Mouse (Mus musculus): ENCODE data around the gene Tm4sf5. TPM values are rescaled to one million over a fixed set of nuclear protein-coding genes. Genes with fewer than 3 reads are reported as not detected.
A peak's percentile ranks its signal among the peaks of the same experiment; 100 is the strongest.

Gene Tm4sf5
- polyA plus RNA-seq, 1 experiment: 587 TPM

DNA sequence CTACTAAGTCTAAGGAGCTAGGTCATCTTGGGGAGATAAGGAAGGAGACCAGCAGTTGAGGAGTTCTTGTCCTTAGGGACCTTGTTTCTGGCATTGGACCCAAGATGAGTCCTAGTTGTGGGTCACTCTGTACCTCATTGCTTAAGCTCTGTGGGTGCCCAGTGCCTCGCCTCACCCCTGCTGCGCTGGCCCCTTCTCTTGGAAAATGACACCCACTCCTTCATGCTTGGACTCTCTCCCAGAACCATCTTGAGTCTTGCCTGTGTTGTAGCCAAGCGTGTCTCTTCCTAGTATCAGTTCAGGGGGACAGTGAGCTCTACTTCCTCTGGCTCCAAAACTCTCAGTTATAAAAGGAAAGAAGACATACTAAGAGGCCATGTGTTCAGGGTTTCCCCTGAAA is 15.9 kb upstream of the Tm4sf5 start:
- 83% methylated on average over 3 of the region's 3 CpGs for WGBS
- Histone ChIP-seq H3K4me3 (ENCODE audit: low read depth, low read length) (no peak overlapping the region), H3K27me3 (ENCODE audit: control insufficient read depth, insufficient read depth, low read length) (no peaks in the 10 kb centered on the region), H3K4me1 (ENCODE audit: control insufficient read depth, insufficient read depth, insufficient read length, low read length) (peaks cover 5% of the 10 kb centered on the region; the same call in 1 of the 2 replicates), H3K27ac (ENCODE audit: insufficient read depth, low read depth, low read length) (peak overlapping the region; percentile 74), H3K36me3 (ENCODE audit: control insufficient read depth, insufficient read depth, low read length) (no peaks in the 10 kb centered on the region)
- TF ChIP-seq CTCF (IDR thresholded peaks at IDR 0.05; ENCODE audit: extremely low read depth, insufficient read length, insufficient replicate concordance, low read depth, low read length) (no peak), POLR2A (IDR thresholded peaks at IDR 0.05; ENCODE audit: low read depth, low read length) (no peak)

DNA sequence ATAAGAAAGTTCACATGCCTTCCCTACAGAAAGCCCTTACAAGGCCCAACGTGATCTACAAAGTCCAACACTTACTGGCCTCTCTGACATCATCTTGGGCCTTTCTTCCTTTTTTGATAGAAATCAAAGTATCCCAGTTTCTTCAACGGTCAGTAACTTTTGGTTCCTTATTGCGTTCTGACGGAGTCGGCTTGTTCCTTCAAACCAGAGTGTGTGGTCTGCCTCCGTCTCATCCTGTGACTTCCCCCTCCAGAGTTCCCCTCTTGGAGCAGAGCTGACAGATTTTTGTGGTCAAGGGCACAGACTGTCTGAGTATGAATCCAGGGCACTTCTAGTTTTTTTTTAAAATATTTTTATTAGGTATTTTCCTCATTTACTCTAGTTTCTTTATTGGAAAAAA is 15.4 kb upstream of the Tm4sf5 start:
- H3K27ac ChIP-seq (ENCODE audit: insufficient read depth, low read depth, low read length): peak overlapping the region; percentile 74
- TF ChIP-seq POLR2A (IDR thresholded peaks at IDR 0.05; ENCODE audit: low read depth, low read length): no peak
- no peak for TF ChIP-seq CTCF (IDR thresholded peaks at IDR 0.05; ENCODE audit: extremely low read depth, insufficient read length, insufficient replicate concordance, low read depth, low read length)

DNA sequence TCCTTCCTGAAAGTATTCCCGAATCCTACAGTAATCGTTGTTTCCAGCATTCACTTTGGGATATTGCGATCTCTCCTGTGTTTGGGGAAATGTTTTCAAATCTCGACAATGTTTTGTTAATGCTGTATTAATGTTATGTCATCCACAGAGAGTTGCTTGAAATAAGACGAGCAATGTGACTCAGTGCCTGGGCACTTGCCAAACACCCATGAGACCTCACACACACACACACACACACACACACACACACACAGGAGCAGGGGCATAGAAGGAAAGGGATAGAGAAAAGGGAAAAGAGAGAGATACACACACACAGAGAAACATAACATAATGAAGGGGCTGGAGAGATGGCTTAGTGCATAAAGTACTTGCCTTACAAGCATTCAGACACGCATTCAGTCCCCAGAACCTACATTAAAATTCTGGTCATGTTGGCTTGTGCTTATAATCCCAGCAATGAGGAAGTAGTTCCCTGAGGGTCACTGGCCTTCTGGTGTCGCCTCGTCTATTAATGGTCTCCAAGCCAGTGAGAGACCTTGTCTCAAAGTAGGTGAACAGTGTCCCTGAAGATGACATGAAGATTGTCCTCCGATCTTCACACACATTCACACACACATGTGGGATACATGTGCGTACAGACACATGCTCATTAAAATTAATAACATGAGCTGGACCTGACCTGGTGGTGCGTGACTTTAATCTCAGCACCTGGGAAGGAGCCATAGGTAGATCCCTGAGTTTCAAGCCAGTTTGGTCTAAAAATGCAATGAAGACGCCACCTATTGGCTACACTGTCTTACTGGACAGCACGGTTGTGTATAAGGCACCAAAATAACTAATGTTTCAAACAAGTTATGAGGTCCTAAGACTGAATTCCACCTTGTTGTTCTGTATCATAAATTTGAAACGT is 5.2 kb upstream of the Tm4sf5 start:
- no peak overlapping the region for H3K4me3 ChIP-seq (ENCODE audit: low read depth, low read length)
- TF ChIP-seq CTCF (IDR thresholded peaks at IDR 0.05; ENCODE audit: extremely low read depth, insufficient read length, insufficient replicate concordance, low read depth, low read length) (no peak), POLR2A (IDR thresholded peaks at IDR 0.05; ENCODE audit: low read depth, low read length) (no peak)
- no peaks in the 10 kb centered on the region for H3K36me3 ChIP-seq (ENCODE audit: control insufficient read depth, insufficient read depth, low read length)
- 39% methylated on average over 14 of the region's 14 CpGs for whole genome bisulfite sequencing
- H3K27ac ChIP-seq (ENCODE audit: insufficient read depth, low read depth, low read length): peak overlapping the region; percentile 83
- H3K4me1 ChIP-seq (ENCODE audit: control insufficient read depth, insufficient read depth, insufficient read length, low read length): peaks cover 23% of the 10 kb centered on the region
- no peaks in the 10 kb centered on the region for H3K27me3 ChIP-seq (ENCODE audit: control insufficient read depth, insufficient read depth, low read length)

More for the DNA sequence above, 15.4 kb upstream of the Tm4sf5 start:
- no peaks in the 10 kb centered on the region for H3K36me3 ChIP-seq (ENCODE audit: control insufficient read depth, insufficient read depth, low read length)
- H3K4me3 ChIP-seq (ENCODE audit: low read depth, low read length): no peak overlapping the region
- no peaks in the 10 kb centered on the region for H3K27me3 ChIP-seq (ENCODE audit: control insufficient read depth, insufficient read depth, low read length)
- WGBS: 72% methylated on average over 6 of the region's 6 CpGs
- H3K4me1 ChIP-seq (ENCODE audit: control insufficient read depth, insufficient read depth, insufficient read length, low read length): peaks cover 7% of the 10 kb centered on the region; the same call in 1 of the 2 replicates

DNA sequence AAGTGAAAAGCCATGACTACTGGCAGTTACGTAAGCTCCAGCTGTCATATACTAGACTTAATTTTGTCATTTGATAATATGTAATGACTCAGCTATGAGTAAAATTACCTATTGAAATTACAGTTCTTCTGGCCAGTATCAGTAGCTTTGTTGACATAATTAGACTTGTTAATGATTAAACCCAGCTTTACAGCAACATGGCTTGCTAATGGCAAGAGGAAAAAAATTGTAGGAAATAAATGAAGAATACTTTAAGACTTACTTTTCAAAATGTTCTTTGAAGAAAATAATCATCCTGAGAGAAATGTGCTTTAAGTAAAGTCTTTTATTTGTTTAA is 4.6 kb upstream of the Tm4sf5 start:
- Histone ChIP-seq H3K36me3 (ENCODE audit: control insufficient read depth, insufficient read depth, low read length) (no peaks in the 10 kb centered on the region), H3K27me3 (ENCODE audit: control insufficient read depth, insufficient read depth, low read length) (no peaks in the 10 kb centered on the region), H3K4me1 (ENCODE audit: control insufficient read depth, insufficient read depth, insufficient read length, low read length) (peaks cover 24% of the 10 kb centered on the region), H3K4me3 (ENCODE audit: low read depth, low read length) (no peak overlapping the region), H3K27ac (ENCODE audit: insufficient read depth, low read depth, low read length) (no peak overlapping the region)
- TF ChIP-seq CTCF (IDR thresholded peaks at IDR 0.05; ENCODE audit: extremely low read depth, insufficient read length, insufficient replicate concordance, low read depth, low read length) (no peak), POLR2A (IDR thresholded peaks at IDR 0.05; ENCODE audit: low read depth, low read length) (no peak)
- 38% methylated on average over 1 of the region's 1 CpGs for WGBS

DNA sequence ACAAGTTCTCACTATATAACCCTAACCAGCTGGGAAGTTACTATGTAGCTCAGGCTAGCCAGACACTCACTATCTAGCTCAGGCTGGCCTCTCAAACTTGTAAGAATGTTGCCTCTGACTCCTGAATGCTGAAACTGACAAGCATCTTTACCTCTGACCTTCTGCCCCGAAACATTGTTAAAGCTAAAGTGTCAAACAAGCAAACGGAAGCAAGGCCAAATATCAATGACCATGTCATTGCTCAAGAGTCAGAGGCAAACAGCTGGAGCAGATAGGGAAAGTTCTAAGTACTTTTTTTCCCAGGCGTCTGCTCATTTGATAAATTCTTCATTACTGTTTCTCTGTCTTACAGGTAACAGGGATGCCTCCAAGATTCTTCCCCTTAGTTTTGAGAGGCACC is 3.0 kb upstream of the Tm4sf5 start:
- WGBS: 26% methylated on average over 3 of the region's 3 CpGs
- peaks cover 22% of the 10 kb centered on the region for H3K4me1 ChIP-seq (ENCODE audit: control insufficient read depth, insufficient read depth, insufficient read length, low read length)
- H3K27me3 ChIP-seq (ENCODE audit: control insufficient read depth, insufficient read depth, low read length): no peaks in the 10 kb centered on the region
- TF ChIP-seq CTCF (IDR thresholded peaks at IDR 0.05; ENCODE audit: extremely low read depth, insufficient read length, insufficient replicate concordance, low read depth, low read length): no peak
- no peak for TF ChIP-seq POLR2A (IDR thresholded peaks at IDR 0.05; ENCODE audit: low read depth, low read length)
- no peaks in the 10 kb centered on the region; the same call in 1 of the 2 replicates for H3K36me3 ChIP-seq (ENCODE audit: control insufficient read depth, insufficient read depth, low read length)
- H3K27ac ChIP-seq (ENCODE audit: insufficient read depth, low read depth, low read length): peak overlapping the region; percentile 66; the same call in 1 of the 2 replicates
- H3K4me3 ChIP-seq (ENCODE audit: low read depth, low read length): no peak overlapping the region

DNA sequence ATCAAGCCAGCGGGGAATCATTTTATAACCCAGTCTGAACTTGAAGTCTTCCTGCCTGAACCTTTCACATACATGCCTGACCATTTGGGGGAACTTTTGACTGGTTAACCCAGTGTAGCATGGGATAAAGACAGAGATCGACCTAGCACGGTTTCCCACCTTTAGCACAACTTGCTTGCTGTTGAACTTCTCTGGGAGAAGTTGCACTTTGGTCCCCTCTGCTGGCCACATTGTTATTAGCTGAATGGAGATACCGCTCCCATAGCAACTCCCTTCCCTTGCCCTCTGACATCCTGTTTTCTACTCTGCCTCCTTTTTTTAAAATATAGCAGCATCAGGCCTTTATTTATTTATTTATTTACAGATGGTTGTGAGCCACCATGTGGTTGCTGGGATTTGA is 1.3 kb downstream of the Tm4sf5 start:
- Histone ChIP-seq H3K36me3 (ENCODE audit: control insufficient read depth, insufficient read depth, low read length) (peaks cover 20% of the 10 kb centered on the region), H3K4me3 (ENCODE audit: low read depth, low read length) (peak overlapping the region; percentile 34; the same call in 1 of the 2 replicates), H3K4me1 (ENCODE audit: control insufficient read depth, insufficient read depth, insufficient read length, low read length) (peaks cover 20% of the 10 kb centered on the region), H3K27ac (ENCODE audit: insufficient read depth, low read depth, low read length) (peak overlapping the region; percentile 94), H3K27me3 (ENCODE audit: control insufficient read depth, insufficient read depth, low read length) (no peaks in the 10 kb centered on the region)
- WGBS: 7% methylated on average over 4 of the region's 4 CpGs
- peak; percentile 48; the same call in 1 of the 2 replicates for TF ChIP-seq CTCF (IDR thresholded peaks at IDR 0.05; ENCODE audit: extremely low read depth, insufficient read length, insufficient replicate concordance, low read depth, low read length)
- TF ChIP-seq POLR2A (IDR thresholded peaks at IDR 0.05; ENCODE audit: low read depth, low read length): no peak

DNA sequence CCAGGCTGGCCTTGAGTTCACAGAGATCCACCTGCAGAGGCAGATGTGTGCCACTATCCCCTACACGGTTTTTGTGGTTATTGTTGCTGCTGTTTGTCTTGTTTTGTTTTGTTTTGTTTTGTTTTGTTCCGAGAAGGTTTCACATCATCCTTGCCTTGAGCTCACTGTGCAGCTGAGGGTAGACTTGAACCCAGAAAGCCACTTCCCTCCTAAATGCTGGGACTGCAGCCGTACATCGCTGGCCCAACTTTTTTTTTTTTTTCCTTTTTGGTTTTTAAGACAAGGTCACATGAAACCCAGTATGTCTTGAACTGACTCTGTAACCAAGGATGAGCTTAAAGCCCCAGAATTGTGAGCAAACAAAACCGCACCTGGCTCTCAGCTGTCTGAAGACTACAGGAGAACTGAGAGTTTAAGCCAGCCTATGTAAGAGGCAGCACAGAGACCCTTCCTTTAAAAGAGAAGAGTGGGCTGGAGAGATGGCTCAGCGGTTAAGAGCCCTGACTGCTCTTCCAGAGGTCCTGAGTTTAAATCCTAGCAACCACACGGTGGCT is 2.0 kb downstream of the Tm4sf5 start:
- TF ChIP-seq POLR2A (IDR thresholded peaks at IDR 0.05; ENCODE audit: low read depth, low read length) (no peak), CTCF (IDR thresholded peaks at IDR 0.05; ENCODE audit: extremely low read depth, insufficient read length, insufficient replicate concordance, low read depth, low read length) (no peak)
- H3K27ac ChIP-seq (ENCODE audit: insufficient read depth, low read depth, low read length): no peak overlapping the region; the same call in 1 of the 2 replicates
- peaks cover 23% of the 10 kb centered on the region for H3K36me3 ChIP-seq (ENCODE audit: control insufficient read depth, insufficient read depth, low read length)
- WGBS: 71% methylated on average over 7 of the region's 7 CpGs
- peak overlapping the region; percentile 34; the same call in 1 of the 2 replicates for H3K4me3 ChIP-seq (ENCODE audit: low read depth, low read length)
- H3K4me1 ChIP-seq (ENCODE audit: control insufficient read depth, insufficient read depth, insufficient read length, low read length): peaks cover 19% of the 10 kb centered on the region
- H3K27me3 ChIP-seq (ENCODE audit: control insufficient read depth, insufficient read depth, low read length): no peaks in the 10 kb centered on the region
